Mouse (Mus musculus) G1E (cell line): ENCODE measurements around the gene Rnf216. TPM values are rescaled to one million over a fixed set of nuclear protein-coding genes. Genes with fewer than 3 reads are reported as not detected.
A peak's percentile ranks its signal among the peaks of the same experiment; 100 is the strongest.

Experiments
- ATAC-seq: 2 replicates; pipeline ENCODE4 v1.8.0; 2016; ENCODE audit warnings: mild to moderate bottlenecking; ENCODE audit not compliant: insufficient number of reproducible peaks, poor library complexity, low FRiP score, severe bottlenecking; ENCODE audit errors: extremely low read depth
- DNase-seq: peaks from one replicate; pipeline ENCODE4 v3.0.0; 2012; ENCODE audit warnings: low spot score
- H3K27me3 ChIP-seq: 2 replicates; pipeline ENCODE4 v1.6.1; 2012; ENCODE audit warnings: mild to moderate bottlenecking, low read length, inconsistent platforms; ENCODE audit not compliant: insufficient read depth
- H3K36me3 ChIP-seq: replicated peaks from 2 replicates; pipeline ENCODE3; 2012; ENCODE audit warnings: mild to moderate bottlenecking, inconsistent platforms
- H3K4me1 ChIP-seq: 2 replicates; pipeline ENCODE4 v1.6.1; 2012; ENCODE audit warnings: low read depth, low read length, inconsistent platforms, mixed read lengths; ENCODE audit not compliant: insufficient read depth
- H3K4me3 ChIP-seq: 2 replicates; pipeline ENCODE4 v1.5.1; 2012; ENCODE audit warnings: low read depth, mild to moderate bottlenecking, inconsistent platforms, low read length, moderate library complexity, mixed read lengths
- H3K9me3 ChIP-seq: replicated peaks from 2 replicates; pipeline ENCODE4 v1.6.1; 2012; ENCODE audit warnings: inconsistent platforms
- CTCF ChIP-seq: IDR thresholded peaks from 2 replicates; pipeline ENCODE4 v1.5.1; 2012; ENCODE audit warnings: low read depth, low read length, inconsistent platforms, mixed read lengths
- GATA1 ChIP-seq: IDR thresholded peaks from 2 replicates; pipeline ENCODE4 v1.6.1; 2012; ENCODE audit warnings: borderline replicate concordance, low read length, inconsistent platforms, mixed read lengths
- GATA2 ChIP-seq: IDR thresholded peaks from 2 replicates; pipeline ENCODE4 v1.6.1; 2012; ENCODE audit warnings: low read depth, low read length, inconsistent platforms, borderline replicate concordance
- POLR2AphosphoS5 ChIP-seq: IDR thresholded peaks from 2 replicates; pipeline ENCODE4 v1.6.1; 2012; ENCODE audit warnings: low read depth, low read length, inconsistent platforms; ENCODE audit not compliant: insufficient replicate concordance
- TAL1 ChIP-seq: conservative IDR thresholded peaks from 2 replicates; pipeline ENCODE4 v1.6.1; 2012; ENCODE audit warnings: low read depth, low read length, inconsistent platforms, mixed read lengths
- polyA plus RNA-seq: library from polyadenylated mRNA; stranded (reverse); fragments of >175 nt; gene quantifications from 2 replicates; pipeline ENCODE4 v1.2.3, GENCODE M21; 2012
- total RNA-seq, 2 experiments: library from RNA; stranded (forward) in 1 of 2; stranded (reverse) in 1 of 2; fragments of 200-1000 nt in 1 of 2; fragments of >200 nt in 1 of 2; fragmentation: Nextera tagmentation in 1 of 2; gene quantifications; 2 replicates each; pipeline ENCODE4 v1.2.3; 2014 to 2017

Gene Rnf216
- total and polyA plus RNA-seq, 3 experiments, result 35.5 to 89.5 (median 54.9) TPM

- peak overlapping the region; percentile 53; the same call in 1 of the 2 replicates for H3K4me3 ChIP-seq
- peaks cover 76% of the 10 kb centered on the region for H3K36me3 ChIP-seq
- TF ChIP-seq POLR2AphosphoS5 (no peak), TAL1 (no peak), GATA1 (no peak), GATA2 (no peak), CTCF (no peak)
- peaks cover 71% of the 10 kb centered on the region for H3K4me1 ChIP-seq
- DNase-seq, result no peak
- no peaks in the 10 kb centered on the region for H3K9me3 ChIP-seq
- H3K27me3 ChIP-seq, result no peaks in the 10 kb centered on the region
- ATAC-seq, result no peak
These were observed 60.9 kb downstream of the Rnf216 start for GRCm38 (mm10) chr5:143051851-143052250.

- TF ChIP-seq GATA2 (no peak), POLR2AphosphoS5 (no peak), CTCF (no peak), TAL1 (no peak), GATA1 (no peak)
- no peak overlapping the region for H3K4me3 ChIP-seq
- no peaks in the 10 kb centered on the region for H3K27me3 ChIP-seq
- peaks cover 82% of the 10 kb centered on the region for H3K36me3 ChIP-seq
- ATAC-seq (no peak), DNase-seq (no peak)
- H3K4me1 ChIP-seq, result peaks cover 63% of the 10 kb centered on the region
- no peaks in the 10 kb centered on the region for H3K9me3 ChIP-seq
These were observed 62.5 kb downstream of the Rnf216 start for GRCm38 (mm10) chr5:143050273-143050672.

- no peak for TF ChIP-seq CTCF
- no peak for TF ChIP-seq POLR2AphosphoS5
- no peak for TF ChIP-seq GATA1
- no peak for TF ChIP-seq GATA2
- no peak for TF ChIP-seq TAL1
- no peak for ATAC-seq
- Histone ChIP-seq H3K27me3 (no peaks in the 10 kb centered on the region), H3K4me3 (no peak overlapping the region), H3K36me3 (peaks cover 87% of the 10 kb centered on the region), H3K4me1 (peaks cover 58% of the 10 kb centered on the region), H3K9me3 (no peaks in the 10 kb centered on the region)
- DNase-seq, result no peak
These were observed 63.0 kb downstream of the Rnf216 start for GRCm38 (mm10) chr5:143049746-143050145.

- peaks cover 53% of the 10 kb centered on the region for H3K4me1 ChIP-seq
- H3K9me3 ChIP-seq, result no peaks in the 10 kb centered on the region
- TF ChIP-seq TAL1, result no peak
- no peak for TF ChIP-seq POLR2AphosphoS5
- TF ChIP-seq GATA2, result no peak
- TF ChIP-seq CTCF, result no peak
- no peak for TF ChIP-seq GATA1
- ATAC-seq (no peak), DNase-seq (no peak)
- no peaks in the 10 kb centered on the region for H3K27me3 ChIP-seq
- no peak overlapping the region for H3K4me3 ChIP-seq
- peaks cover 88% of the 10 kb centered on the region for H3K36me3 ChIP-seq
These were observed 63.8 kb downstream of the Rnf216 start for GRCm38 (mm10) chr5:143049013-143049385.

GRCm38 (mm10) chr5:143048232-143049012 is 64.4 kb downstream of the Rnf216 start:
- peaks cover 87% of the 10 kb centered on the region for H3K36me3 ChIP-seq
- no peak for ATAC-seq

GRCm38 (mm10) chr5:143047586-143047985 is 65.2 kb downstream of the Rnf216 start:
- Histone ChIP-seq H3K36me3 (peaks cover 90% of the 10 kb centered on the region), H3K4me3 (no peak overlapping the region), H3K4me1 (peaks cover 41% of the 10 kb centered on the region), H3K27me3 (no peaks in the 10 kb centered on the region), H3K9me3 (no peaks in the 10 kb centered on the region)
- ATAC-seq, result no peak
- no peak for DNase-seq
- TF ChIP-seq GATA1 (no peak), POLR2AphosphoS5 (no peak), TAL1 (no peak), GATA2 (no peak), CTCF (no peak)

More at GRCm38 (mm10) chr5:143048232-143049012, 64.4 kb downstream of the Rnf216 start:
- H3K4me3 ChIP-seq, result no peak overlapping the region
- no peaks in the 10 kb centered on the region for H3K27me3 ChIP-seq
- no peak for TF ChIP-seq POLR2AphosphoS5
- TF ChIP-seq CTCF, result no peak
- no peak for TF ChIP-seq TAL1
- no peak for TF ChIP-seq GATA1
- no peak for TF ChIP-seq GATA2
- peaks cover 50% of the 10 kb centered on the region for H3K4me1 ChIP-seq
- DNase-seq, result no peak
- no peaks in the 10 kb centered on the region for H3K9me3 ChIP-seq
